Mouse (Mus musculus) mouse trophoblast stem cell (cell line): ENCODE results near the gene Rcan2.

Source experiments
- in situ Hi-C, 2 experiments: fragments of 300-500 bp; cut with MseI, MboI; formaldehyde crosslinking; loops; 2 replicates in 1 of 2; 3 replicates in 1 of 2; pipeline ENCODE4 v1.15.1; 2025

The Rcan2 gene

DNA sequence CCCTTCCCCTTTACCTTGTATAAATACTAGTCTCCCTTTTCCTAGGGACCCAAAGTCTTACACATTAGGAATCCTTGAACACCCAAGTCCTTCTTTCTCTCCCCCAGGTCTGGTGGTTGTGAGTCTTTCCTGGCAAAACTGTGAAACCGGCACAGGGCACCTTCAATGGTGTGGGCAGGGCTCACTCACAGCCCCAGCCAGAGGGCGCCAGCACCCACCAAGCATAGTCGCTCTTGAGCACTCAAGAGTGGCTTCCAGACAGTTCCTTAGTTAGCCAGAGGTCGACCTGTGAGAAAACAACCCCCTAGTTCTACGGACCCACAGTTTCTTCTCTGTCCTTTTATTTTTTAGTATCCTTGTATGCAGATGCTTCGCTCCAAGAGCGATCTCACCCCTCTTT lies at the start of gene Rcan2:
TSS of gene Rcan2 (plus strand) at position 275 of the 400 bp plus-strand sequence.
- in situ Hi-C loops, result no loop called here

DNA sequence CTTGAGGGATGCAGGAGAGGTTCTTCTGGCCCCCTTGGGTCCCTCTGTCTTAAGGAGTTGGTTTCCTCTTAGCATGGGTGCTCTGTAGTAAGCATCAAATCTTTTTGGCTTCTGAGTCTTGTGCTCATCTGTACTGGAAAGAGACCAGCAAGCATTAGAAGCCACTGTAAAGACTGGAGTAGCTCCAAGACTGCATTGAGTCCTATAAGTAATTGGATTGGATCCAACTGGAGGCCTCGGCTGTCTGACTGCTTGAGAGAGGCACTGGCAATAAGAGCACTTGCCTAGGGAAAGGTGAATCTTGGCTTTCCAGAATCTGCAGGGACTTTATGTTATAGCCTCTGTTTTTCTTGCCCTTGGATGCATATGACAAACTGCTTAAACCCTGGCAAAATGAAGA lies 48.3 kb upstream of the Rcan2 start:
- in situ Hi-C loops, result no loop called here

DNA sequence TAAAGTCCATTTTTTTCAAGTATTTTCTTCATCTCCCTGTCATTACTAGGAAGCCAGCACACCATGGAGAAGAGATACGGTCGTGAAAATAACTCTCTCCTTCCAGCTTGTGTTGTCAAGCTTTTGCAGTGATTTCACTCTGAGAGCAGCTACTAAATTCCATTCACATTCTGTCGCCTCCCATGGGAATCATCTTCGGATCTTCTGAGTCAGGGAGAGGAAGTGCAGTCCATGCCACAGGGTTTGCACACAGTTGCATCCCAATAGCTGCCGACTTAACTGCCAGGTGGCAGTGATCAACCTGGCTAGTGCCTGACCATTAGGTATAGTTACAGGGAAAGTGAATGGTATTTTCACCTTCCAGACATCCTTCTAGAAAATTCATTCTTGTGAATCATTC lies 46.5 kb upstream of the Rcan2 start:
- in situ Hi-C loops, result no loop called here

DNA sequence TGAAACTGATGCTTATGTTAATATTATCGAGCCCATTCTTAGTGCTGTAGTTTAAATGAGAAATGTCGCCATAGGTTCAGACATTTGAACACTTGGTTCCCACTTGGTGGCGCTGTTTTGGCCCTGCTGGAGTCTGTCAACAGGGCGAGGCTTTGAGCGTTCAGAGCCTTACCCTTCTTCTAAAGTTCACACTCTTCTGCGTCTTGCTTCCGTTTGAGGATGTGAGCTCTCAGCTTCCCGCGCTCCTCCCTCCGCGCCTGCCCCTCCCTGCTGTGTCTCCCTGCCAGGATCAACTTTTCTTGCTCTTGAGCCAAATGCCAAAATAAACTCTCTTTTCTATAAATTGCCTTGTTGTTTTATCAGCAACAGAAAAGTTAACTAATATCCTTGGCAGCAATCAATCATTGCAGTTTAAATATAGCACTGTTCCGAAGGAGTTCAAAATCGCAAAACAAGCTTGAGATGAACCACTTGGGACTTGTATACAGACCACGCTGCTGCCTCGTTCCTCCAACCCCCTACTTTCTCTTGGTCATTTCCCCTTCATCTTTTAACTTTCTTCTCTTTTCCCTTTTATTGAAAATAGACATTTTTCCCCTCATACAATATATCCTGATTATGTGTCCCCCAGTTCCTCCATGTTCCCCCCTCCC lies 42.4 kb upstream of the Rcan2 start:
- in situ Hi-C loops, result no loop called here

DNA sequence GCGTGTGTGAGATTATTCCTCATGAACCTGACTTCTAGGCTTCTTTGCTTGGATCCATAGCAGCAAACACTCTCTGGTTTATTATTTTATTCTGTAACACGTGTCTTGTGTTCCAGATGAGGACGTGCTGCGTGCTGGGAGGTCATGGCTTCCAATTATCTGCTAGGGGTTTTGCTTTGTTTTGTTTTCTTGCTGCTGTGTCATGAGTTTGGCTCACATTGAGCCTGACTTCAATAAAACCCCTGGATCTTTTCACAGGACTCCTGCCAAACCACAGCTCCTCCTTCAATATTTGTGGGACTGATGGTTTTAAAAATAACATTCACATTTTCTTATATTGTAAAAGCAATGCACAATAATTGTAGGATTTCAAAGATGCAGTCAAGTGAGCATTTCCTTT lies 16.6 kb upstream of the Rcan2 start:
- in situ Hi-C loops, result no loop called here

DNA sequence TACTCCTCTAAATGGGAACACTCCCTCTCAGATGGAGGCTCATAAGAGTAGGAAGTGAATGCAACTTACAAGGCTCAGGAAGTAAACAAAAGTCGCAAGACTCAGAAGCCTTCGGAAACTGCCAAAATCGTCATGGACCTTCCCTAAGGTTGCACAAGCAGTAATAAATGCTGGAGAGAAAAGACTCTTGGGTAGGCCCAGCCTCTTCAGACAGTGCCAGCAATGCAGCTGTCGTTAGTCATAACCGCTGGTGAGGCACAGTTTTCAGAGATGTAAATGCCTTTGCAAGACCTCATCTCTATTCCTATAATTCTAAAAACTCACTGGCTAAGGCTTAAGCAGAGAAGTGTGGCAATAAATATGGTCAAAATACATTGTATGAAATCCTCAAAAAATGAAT lies 12.9 kb upstream of the Rcan2 start:
- in situ Hi-C loops, result no loop called here

DNA sequence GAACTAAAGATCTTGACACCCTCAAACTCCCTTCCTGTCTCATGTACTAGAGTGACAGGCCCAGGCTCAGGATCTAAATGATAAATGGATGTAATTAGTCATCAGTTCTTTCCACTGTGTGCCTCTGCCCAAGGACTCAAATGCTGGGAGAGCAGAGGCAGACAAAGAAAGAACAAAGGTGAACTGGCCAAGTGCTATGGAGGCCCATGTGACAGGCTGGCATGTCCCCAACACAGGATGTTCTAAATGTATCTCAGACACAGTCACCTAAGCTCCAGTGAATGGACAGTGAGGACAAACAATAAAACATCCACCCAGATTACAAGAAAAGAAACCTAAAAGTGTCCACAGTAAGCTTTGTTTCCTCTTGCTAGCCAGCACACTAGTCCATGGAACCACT lies 11.8 kb upstream of the Rcan2 start:
- in situ Hi-C loops, result no loop called here

DNA sequence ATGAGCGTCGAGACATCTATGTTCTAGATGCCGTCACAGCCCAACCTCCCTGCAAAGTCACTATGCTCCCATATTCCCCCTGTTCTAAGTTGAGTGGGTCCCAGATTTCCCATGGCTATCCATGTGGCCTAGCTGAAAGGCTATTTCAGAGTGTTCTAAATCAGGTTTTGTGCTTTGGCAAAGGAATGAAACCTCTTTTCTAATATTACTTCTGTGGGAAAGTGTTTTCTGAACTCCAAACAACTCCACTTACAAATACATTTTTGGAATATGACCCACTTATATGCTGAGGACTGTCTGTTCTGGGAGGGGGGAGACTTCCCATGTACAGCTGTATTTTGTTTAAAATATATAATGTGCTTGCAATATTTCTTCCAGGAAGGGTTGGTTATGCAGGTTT lies 9.4 kb upstream of the Rcan2 start:
- in situ Hi-C loops, result no loop called here

DNA sequence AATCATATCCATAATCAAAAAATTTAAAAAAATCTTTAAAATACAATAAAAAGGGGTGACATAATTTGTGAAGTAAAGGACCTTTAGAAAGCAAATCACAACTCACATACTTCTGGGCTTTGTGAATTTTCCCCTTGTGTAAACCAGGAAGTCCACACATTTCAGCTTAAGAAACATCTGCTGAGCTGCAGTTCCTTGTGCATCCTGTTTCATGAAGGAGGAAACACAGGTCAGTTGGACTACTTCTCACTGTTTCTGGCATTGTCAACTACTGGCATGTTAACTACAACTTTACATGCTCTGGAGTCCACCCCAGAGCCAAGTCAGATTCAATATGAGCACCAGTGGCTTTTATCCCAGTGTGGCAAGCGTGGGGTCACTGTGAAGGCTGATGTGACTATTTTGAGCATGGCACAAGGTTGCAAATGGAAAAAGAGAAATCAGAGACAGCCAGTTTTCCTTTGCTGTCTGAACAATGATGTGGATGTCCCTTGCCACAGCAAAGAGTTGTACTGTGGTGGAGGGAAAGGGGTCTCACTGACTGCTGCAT lies 6.3 kb upstream of the Rcan2 start:
- in situ Hi-C loops, result no loop called here

DNA sequence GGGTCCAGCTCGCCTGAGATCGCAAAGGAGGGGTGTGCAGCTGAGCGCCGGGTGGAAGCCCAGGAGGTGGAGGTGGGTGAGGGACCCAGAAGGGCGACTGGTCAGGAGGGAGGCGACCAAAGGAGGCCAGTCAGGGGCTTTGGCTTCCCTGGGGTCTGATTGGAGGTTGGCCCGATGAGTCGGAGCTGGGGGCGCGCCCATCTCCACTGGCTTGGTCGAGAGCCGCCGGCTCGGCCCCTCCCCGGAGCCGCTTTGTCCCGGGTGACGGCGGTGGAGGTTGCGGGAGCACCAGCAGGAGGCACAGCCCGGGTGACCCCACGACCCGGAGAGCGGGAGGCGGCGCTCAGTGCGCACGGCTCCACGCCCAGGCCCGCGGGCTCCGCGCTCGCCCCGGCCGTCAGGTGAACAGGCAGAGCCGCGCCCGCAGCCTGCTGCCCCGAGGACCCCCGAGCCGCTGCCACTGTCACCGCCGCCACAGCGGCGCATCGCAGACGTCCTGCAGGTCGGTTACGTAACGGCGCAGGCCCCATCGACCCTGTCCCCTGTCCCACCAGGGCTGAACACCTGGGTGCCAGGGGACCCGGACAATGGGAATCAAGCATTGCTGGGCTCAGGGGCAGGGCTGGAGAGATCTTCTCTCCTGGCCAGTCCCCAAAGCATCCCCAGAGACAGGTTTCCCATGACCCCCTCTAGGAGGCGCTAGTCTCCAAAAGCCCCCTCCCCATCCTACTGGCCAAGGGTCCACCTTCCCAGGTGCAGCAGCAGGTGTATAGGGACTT lies 633 bp downstream of the Rcan2 start:
- in situ Hi-C loops, result no loop called here

DNA sequence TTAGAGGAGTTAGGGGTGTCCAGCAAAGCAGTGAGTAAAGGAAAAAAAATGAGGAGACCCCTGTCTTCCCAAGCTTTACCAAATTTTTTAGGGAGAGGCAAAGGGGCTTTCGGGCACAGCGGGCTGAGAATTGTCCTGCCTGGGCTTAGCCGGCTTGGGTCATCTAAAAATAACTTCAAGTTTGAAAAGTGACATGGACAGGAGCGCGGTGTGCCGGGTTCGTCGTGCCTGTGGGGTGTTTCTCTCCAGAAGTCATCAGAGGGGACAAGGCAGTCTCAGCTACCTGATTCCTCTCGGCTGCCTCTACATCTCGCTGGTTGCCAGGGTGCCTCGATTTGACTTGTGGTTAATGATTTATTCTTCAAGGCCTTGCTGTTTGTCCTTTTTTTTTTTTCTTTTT lies 1.3 kb downstream of the Rcan2 start:
- in situ Hi-C loops, result no loop called here

DNA sequence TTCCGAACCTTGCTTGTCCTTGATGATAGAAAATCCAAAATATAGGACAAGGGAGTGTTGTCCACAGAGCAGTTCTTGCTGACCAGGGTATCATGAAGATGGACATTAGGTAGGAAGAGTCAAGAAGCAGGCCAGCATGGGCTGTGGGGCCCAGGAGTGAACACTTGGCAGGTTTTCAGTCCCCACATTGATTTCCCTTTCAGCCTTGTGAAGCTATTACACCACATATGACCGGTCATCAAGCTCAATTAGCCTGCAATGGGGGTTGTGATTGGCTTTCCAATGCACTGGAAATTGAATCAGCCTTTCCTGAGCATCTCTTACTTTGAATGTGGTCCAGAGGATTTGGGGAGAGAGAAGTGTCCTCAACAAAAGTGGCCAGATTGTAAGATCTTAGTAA lies 2.0 kb downstream of the Rcan2 start:
- in situ Hi-C loops, result no loop called here

DNA sequence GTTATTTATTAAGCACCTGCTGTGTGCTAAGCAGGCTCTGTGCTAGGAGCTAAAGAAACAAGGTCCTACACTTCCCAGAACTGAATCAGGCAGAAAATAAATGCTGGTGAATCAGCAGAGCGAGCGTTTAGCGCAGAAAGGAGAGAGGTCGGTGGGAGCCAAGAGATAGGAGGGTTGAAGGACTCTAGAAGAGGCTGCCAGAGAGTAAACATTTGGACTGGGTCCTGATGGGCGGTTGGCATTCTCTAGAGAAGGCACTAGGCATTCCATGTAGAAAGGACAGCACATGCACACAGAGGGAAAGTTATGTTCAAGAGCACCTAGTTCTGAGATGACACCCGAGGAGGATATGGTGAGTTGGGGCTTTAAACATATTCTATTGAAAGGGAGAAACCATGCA lies 2.6 kb downstream of the Rcan2 start:
- in situ Hi-C loops, result no loop called here

DNA sequence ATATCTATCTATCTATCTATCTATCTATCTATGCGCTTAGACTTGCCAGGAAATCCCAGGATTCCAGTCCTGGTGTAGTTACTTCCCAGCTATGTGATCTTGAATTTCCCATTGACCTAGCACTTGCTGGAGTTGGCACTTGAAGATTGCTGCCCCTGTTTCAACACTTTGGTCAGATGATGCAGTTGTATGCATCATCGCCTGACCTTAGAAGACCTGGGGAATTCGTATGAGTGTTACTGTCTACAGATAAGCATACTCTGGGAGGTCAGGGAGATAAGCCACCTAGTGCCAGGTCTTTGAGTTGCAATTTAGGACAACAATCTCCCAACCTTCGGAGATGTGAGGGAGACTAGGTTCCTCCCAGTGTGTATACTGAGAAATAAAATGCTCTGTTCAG lies 5.7 kb downstream of the Rcan2 start:
- in situ Hi-C loops, result no loop called here

DNA sequence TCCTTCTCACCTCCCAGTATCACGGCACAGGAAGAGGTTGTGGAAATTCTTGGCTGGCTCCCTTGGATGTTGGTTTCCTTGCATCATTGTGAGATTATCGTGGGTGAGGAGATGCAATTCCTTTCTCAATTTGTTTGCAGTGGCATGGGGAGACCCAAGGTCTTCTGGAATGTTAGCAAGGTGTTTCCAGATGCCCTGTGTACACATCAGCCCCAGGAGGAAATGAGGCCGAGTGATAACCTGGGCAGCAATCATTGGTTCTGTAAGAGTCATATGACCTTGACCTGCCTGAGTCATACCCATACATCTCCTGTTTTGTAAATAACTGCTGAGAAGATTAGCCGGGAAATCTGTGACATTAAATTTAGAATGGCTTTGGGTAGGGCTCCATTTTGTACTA lies 10.3 kb downstream of the Rcan2 start:
- in situ Hi-C loops, result no loop called here

DNA sequence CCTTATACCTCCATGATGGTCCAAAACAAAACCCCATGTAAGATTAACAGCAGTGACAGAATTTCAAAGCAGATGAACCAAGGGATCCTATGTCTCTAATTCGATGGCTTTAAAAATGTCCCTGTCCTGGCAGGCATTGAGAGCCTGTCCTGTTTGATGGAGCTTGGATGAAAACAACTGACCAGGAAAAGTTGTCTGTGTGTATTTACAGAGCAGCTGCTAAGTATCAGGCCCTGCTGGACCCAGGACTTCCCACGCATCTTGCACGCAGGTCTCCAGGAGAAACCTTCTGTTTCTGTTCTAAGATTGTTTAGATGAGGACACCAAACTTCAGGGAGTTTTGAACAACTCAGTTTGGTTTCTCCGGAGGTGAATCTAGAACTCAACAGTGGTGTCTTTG lies 14.2 kb downstream of the Rcan2 start:
- in situ Hi-C loops, result no loop called here

DNA sequence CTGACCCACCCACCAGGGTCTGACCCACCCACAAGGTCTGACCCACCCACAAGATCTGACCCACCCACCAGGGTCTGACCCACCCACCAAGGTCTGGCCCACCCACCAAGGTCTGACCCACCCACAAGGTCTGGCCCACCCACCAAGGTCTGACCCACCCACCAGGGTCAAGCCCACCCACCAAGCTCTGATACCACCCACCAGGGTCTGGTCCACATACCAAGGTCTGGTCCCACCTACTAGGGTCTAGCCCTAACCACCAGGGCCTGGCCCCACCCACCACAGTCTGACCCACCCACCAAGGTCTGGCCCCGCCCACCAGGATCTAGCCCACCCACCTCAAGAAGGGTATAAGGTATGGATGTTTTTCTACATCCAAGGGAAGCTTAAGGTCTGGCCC lies 15.3 kb downstream of the Rcan2 start:
- in situ Hi-C loops, result no loop called here

DNA sequence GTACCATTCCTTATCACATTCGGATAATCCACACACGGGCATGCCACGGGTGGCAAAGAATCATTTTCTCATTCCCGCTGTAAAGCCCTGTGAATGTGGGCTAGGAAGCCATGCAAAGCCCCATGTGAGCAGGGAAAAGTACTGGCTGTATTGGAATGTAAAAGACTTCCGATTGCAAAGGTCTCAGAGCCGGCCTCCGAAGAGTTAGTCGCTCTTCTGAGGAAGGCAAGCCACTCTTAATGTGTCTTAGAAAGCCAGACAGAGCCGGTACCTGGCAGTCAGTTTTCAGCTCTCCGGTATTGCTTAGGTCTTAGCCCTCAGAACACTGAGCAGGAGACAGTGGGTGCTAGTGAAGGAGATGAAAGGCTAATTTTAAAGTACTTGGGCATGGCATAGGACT lies 16.0 kb downstream of the Rcan2 start:
- in situ Hi-C loops, result no loop called here

DNA sequence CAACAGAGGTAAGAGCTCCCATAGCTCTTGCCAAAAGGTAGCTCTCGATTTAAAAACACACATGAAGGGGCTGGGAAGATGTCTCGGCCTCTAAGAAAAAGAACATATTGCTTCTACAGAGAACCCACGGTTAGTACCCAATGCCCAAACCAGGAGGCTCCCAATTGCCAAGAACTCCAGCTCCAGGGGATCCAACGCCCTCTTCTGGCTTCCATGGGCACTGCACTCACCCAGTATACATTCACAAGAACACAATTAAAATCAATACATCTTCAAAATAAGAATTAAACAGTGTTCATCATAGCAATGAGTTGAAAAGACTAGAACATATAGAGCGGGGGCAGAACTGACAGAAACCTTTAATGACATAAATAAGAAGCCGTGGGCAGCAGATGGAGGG lies 17.2 kb downstream of the Rcan2 start:
- in situ Hi-C loops, result no loop called here

DNA sequence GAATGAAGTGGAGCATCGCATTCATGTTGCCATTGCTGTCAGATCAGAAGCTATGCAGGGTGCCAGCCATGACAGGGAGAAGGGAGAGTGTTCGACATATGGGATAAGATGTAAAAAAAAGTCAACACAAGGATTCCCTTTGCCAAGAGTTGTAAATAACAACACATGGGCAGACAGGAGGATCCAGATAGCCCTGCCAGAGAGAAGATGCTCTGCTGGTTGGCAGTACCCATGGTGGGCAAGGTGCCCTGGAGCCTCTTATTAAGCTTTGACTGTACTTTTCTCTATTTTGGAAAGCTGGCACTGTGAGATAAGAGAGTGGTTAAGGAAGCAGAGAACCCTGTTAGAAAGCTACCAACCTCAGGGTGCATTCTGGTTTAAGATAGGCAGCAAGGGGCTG lies 19.8 kb downstream of the Rcan2 start:
- in situ Hi-C loops, result no loop called here

DNA sequence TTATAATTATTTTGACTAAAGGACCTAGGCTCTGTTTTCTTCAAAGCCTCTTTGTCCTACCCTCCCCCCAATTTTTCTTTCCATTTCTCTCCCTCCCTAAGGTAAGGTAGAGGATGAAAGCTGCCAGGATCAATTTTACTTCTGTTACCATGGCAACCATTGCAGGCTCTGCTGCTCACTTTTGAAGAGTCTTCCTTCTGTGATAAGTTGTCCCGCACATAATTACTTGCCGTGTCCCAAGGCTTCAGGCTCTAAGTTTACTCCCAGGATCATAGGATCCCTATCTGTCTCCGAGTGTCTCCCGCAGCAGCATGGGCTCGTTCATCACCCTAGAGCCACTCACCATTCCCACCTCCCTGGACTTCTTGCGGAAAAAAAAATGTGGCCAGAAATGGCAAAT lies 21.1 kb downstream of the Rcan2 start:
- in situ Hi-C loops, result no loop called here

DNA sequence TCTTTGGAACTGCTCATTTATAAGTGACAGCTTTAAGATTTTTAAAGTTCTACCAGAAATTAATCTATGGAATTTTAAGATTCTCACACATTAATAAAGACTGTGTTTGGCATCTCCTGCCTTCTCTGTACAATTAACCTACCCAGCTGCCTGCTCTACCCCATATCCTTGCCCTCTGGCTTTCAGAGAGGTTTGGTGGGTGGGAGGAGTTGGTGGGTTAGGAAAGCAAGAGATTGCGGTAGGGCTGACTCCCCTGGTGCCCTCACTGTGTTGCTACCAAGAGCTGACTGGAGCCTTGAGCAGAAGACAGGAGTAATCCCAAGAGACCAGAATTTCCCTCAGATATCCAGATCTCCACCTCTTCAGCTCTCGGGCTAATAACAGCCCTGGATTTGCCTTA lies 21.5 kb downstream of the Rcan2 start:
- in situ Hi-C loops, result no loop called here

DNA sequence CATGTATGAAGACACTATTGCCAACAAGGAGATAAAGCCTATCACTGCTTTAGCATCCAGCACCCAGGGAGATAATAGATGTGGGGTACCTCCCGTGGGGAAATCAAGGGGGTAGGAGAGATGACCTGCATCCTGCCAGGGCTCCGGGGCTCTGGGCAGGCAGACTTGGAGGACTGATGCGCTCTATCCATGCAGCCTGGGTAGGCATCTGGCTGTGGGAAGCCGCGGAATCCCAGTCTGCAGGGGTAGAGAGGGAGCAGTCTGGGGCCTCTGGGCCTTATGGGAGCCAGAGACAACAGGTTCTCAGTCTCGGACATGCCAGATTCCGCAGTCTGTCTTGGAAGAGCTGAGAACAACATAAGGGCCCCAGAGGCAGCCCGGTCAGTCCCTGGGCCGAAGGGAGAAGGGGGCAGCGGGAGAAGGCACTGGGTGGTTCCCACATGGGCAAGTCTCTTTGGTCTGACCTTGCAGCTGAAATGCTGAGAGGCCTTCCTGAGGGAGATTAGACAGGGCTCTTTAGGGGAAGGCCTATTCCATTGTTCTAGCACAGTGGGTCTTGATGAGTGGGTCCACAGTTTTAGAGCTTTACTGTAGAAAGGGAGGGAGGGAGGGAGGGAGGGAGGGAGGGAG lies 23.7 kb downstream of the Rcan2 start:
- in situ Hi-C loops, result no loop called here
